Mouse (Mus musculus) MEL (cell line): ENCODE results near the gene S100a5. TPM values are rescaled to one million over a fixed set of nuclear protein-coding genes. Genes with fewer than 3 reads are reported as not detected.

ENCODE experiments used
- DNase-seq: peaks from one replicate; pipeline ENCODE4 v3.0.0; 2011; ENCODE audit warnings: low read depth, low spot score
- H3K27ac ChIP-seq: 2 replicates; pipeline ENCODE4 v1.5.1; 2012; ENCODE audit warnings: low read depth, mild to moderate bottlenecking, control low read depth, low read length, moderate library complexity; ENCODE audit not compliant: control insufficient read depth
- H3K27me3 ChIP-seq, 2 experiments: fragments of 150-350 bp in 1 of 2; sonication (generic) in 1 of 2; 2 replicates each; pipeline ENCODE4 v1.6.1; 2012; ENCODE audit warnings: low read length in 2 of 2, mild to moderate bottlenecking in 2 of 2, improper control_type of control experiment in 1 of 2, moderate library complexity in 1 of 2; ENCODE audit not compliant: insufficient read depth in 2 of 2, control insufficient read depth in 1 of 2
- H3K36me3 ChIP-seq, 2 experiments: 2 replicates each; pipeline ENCODE4 v1.6.1; 2012 to 2014; ENCODE audit warnings: low read length in 2 of 2, improper control_type of control experiment in 1 of 2, inconsistent platforms in 1 of 2, mild to moderate bottlenecking in 1 of 2; ENCODE audit not compliant: insufficient read depth in 2 of 2, control insufficient read depth in 1 of 2
- H3K4me1 ChIP-seq, 2 experiments: fragments of 150-350 bp in 1 of 2; sonication (generic) in 1 of 2; 2 replicates each; pipeline ENCODE4 v1.6.1; 2012; ENCODE audit warnings: low read length in 2 of 2, improper control_type of control experiment in 1 of 2, mild to moderate bottlenecking in 1 of 2; ENCODE audit not compliant: insufficient read depth in 2 of 2, control insufficient read depth in 1 of 2
- H3K4me3 ChIP-seq, 2 experiments: fragments of 150-350 bp in 1 of 2; sonication (generic) in 1 of 2; 2 replicates each; pipeline ENCODE4 v1.5.1; 2012; ENCODE audit warnings: low read depth in 2 of 2, low read length in 2 of 2, mild to moderate bottlenecking in 2 of 2, moderate library complexity in 2 of 2, control low read depth in 1 of 2, improper control_type of control experiment in 1 of 2; ENCODE audit not compliant: control insufficient read depth in 1 of 2, insufficient read depth in 1 of 2
- H3K79me2 ChIP-seq: 2 replicates; pipeline ENCODE4 v1.6.1; 2012; ENCODE audit warnings: mild to moderate bottlenecking, low read length, moderate library complexity; ENCODE audit not compliant: control insufficient read depth, poor library complexity, insufficient read depth
- H3K9ac ChIP-seq: 2 replicates; pipeline ENCODE4 v1.6.1; 2012; ENCODE audit warnings: low read depth, mild to moderate bottlenecking, control low read depth, low read length, moderate library complexity; ENCODE audit not compliant: control insufficient read depth, poor library complexity, severe bottlenecking
- H3K9me3 ChIP-seq: fragments of 150-350 bp; sonication (generic); replicated peaks from 2 replicates; pipeline ENCODE4 v1.6.1; 2012; ENCODE audit warnings: mild to moderate bottlenecking, low read length, improper control_type of control experiment, moderate library complexity; ENCODE audit not compliant: insufficient read depth
- CHD1 ChIP-seq: IDR thresholded peaks from 2 replicates; pipeline ENCODE4 v1.6.1; 2012; ENCODE audit warnings: low read depth, mild to moderate bottlenecking, inconsistent platforms, low read length, improper control_type of control experiment
- CHD2 ChIP-seq: IDR thresholded peaks from 2 replicates; pipeline ENCODE4 v1.6.1; 2011; ENCODE audit warnings: low read length, improper control_type of control experiment
- EP300 ChIP-seq, 2 experiments: IDR thresholded peaks; 2 replicates each; pipeline ENCODE4 v1.6.1; 2011; ENCODE audit warnings: improper control_type of control experiment in 2 of 2, low read length in 2 of 2, low read depth in 1 of 2, mild to moderate bottlenecking in 1 of 2
- HCFC1 ChIP-seq: IDR thresholded peaks from 2 replicates; pipeline ENCODE4 v1.6.1; 2012; ENCODE audit warnings: low read depth, mild to moderate bottlenecking, inconsistent platforms, low read length, improper control_type of control experiment, moderate library complexity
- JUND ChIP-seq: IDR thresholded peaks from 2 replicates; pipeline ENCODE4 v1.6.1; 2011; ENCODE audit warnings: low read depth, mild to moderate bottlenecking, improper control_type of control experiment, low read length
- KAT2A ChIP-seq: conservative IDR thresholded peaks from 2 replicates; pipeline ENCODE4 v1.6.1; 2012; ENCODE audit warnings: low read depth, low read length, improper control_type of control experiment, inconsistent platforms
- MAZ ChIP-seq: IDR thresholded peaks from 2 replicates; pipeline ENCODE4 v1.6.1; 2012; ENCODE audit warnings: low read depth, mild to moderate bottlenecking, inconsistent platforms, low read length, improper control_type of control experiment
- MYB ChIP-seq: IDR thresholded peaks from 2 replicates; pipeline ENCODE4 v1.6.1; 2011; ENCODE audit warnings: mild to moderate bottlenecking, low read depth, low read length, improper control_type of control experiment
- MYC ChIP-seq: IDR thresholded peaks from 2 replicates; pipeline ENCODE4 v1.6.1; 2011; ENCODE audit warnings: low read depth, mild to moderate bottlenecking, low read length, improper control_type of control experiment, moderate library complexity
- POLR2A ChIP-seq, 2 experiments: IDR thresholded peaks; 2 replicates each; pipeline ENCODE4 v1.6.1; 2011 to 2012; ENCODE audit warnings: low read length in 2 of 2, mild to moderate bottlenecking in 2 of 2, control low read depth in 1 of 2, improper control_type of control experiment in 1 of 2, low read depth in 1 of 2, moderate library complexity in 1 of 2; ENCODE audit not compliant: control insufficient read depth in 1 of 2, insufficient read depth in 1 of 2, poor library complexity in 1 of 2
- POLR2AphosphoS2 ChIP-seq: IDR thresholded peaks from 2 replicates; pipeline ENCODE4 v1.6.1; 2011; ENCODE audit warnings: low read length, improper control_type of control experiment
- RCOR1 ChIP-seq: IDR thresholded peaks from 2 replicates; pipeline ENCODE4 v1.6.1; 2012; ENCODE audit warnings: low read depth, mild to moderate bottlenecking, inconsistent platforms, low read length, improper control_type of control experiment
- SIN3A ChIP-seq: IDR thresholded peaks from 2 replicates; pipeline ENCODE4 v1.6.1; 2012; ENCODE audit warnings: low read length, improper control_type of control experiment, inconsistent platforms
- TAL1 ChIP-seq: IDR thresholded peaks from 2 replicates; pipeline ENCODE4 v1.6.1; 2012; ENCODE audit warnings: mild to moderate bottlenecking, inconsistent platforms, low read length, moderate library complexity, mixed read lengths
- UBTF ChIP-seq: IDR thresholded peaks from 2 replicates; pipeline ENCODE4 v1.6.1; 2012; ENCODE audit warnings: low read depth, mild to moderate bottlenecking, inconsistent platforms, low read length, improper control_type of control experiment, moderate library complexity, borderline replicate concordance; ENCODE audit not compliant: insufficient read depth
- USF1 ChIP-seq: IDR thresholded peaks from 2 replicates; pipeline ENCODE4 v1.6.1; 2014; ENCODE audit warnings: low read depth, mild to moderate bottlenecking, inconsistent platforms, low read length, improper control_type of control experiment, moderate library complexity
- USF2 ChIP-seq, 2 experiments: IDR thresholded peaks; 2 replicates each; pipeline ENCODE4 v1.6.1; 2011 to 2012; ENCODE audit warnings: improper control_type of control experiment in 2 of 2, low read length in 2 of 2, borderline replicate concordance in 1 of 2, inconsistent platforms in 1 of 2, low read depth in 1 of 2, mild to moderate bottlenecking in 1 of 2; ENCODE audit not compliant: insufficient read depth in 1 of 2
- ZC3H11A ChIP-seq: IDR thresholded peaks from 2 replicates; pipeline ENCODE4 v1.6.1; 2012; ENCODE audit warnings: low read depth, mild to moderate bottlenecking, inconsistent platforms, low read length, improper control_type of control experiment
- ZKSCAN1 ChIP-seq: IDR thresholded peaks from 2 replicates; pipeline ENCODE4 v1.6.1; 2012; ENCODE audit warnings: low read depth, mild to moderate bottlenecking, inconsistent platforms, low read length, improper control_type of control experiment, moderate library complexity
- ZMIZ1 ChIP-seq: IDR thresholded peaks from 2 replicates; pipeline ENCODE4 v1.6.1; 2012; ENCODE audit warnings: low read depth, mild to moderate bottlenecking, inconsistent platforms, low read length, improper control_type of control experiment, moderate library complexity
- polyA plus RNA-seq, 2 experiments: library from polyadenylated mRNA; stranded (reverse) in 1 of 2; unstranded in 1 of 2; fragments of >175 nt in 1 of 2; fragments of >200 nt in 1 of 2; gene quantifications; 2 replicates each; pipeline versions ENCODE4 v1.2.1 to v1.2.4; 2012; ENCODE audit warnings: low replicate concordance in 2 of 2, low read depth in 1 of 2; ENCODE audit not compliant: insufficient read length in 2 of 2, insufficient read depth in 1 of 2, missing spikeins in 1 of 2
- total RNA-seq: library from RNA; depleted of rRNA; stranded (reverse); fragments of 300-350 nt; gene quantifications from 2 replicates; pipeline ENCODE4 v1.2.3, GENCODE M21; 2012; rRNA removed

Gene S100a5
- not detected in 2 replicates for total RNA-seq
- not detected for polyA plus RNA-seq

DNA sequence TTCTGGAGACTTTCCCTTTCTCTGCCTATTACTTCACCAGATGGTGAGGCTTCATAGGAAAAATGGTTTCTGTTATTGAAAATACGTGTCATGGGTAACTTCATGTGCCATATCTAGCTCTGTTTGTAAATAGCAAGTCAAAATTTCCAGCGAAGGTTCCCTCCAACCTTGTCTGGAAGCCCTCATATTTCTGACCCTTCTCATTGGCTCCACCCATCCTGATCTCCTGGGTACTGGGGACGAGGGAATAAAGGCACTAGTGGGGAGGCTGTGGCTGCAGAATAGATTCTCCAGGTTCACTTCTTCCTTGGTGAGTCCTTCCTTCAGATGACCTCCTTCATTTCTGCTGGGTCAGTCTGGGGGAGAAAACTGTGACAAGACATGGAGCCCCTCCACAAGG lies at the start of gene S100a5:
TSS of gene S100a5 (plus strand) at position 301 of the 400 bp plus-strand sequence.
- H3K4me1 ChIP-seq: peaks cover 8 to 37% of the 10 kb centered on the region in 2 experiments
- no peak for TF ChIP-seq MYB

DNA sequence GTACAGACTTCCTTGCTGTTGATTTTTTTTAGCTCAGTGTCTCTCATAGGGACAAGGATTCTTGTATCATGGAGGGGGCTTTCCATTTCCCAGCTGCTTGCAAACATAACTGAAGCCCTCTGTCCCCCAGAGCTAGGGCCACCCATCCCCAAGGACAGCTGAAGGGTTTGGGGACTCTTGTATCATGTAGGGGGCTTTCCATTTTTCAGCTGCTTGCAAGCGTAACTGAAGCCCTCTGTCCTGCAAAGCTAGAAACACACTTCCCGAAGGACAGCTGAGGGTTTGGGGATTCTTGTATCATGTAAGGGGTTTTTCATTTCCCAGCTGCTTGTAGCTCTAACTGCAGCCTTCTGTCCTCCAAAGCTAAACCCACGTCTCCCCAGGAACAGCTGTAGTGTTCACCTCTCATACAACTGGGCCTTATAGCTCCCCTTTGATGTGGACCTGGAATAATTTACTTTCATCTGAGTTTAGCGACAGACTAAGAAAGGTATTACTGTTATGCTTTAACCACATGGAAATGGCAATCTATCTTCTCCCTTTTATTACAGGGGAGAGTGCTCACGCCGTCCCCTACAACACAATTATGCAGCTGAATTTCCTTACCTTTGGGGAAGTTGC lies 48.2 kb upstream of the S100a5 start, which contains the start of gene S100a3:
TSS of gene S100a3 (plus strand) at position 571 of the 621 bp plus-strand sequence.
- H3K4me1 ChIP-seq: no peaks in the 10 kb centered on the region
- peaks cover 22 to 43% of the 10 kb centered on the region in 2 experiments for H3K27me3 ChIP-seq
- no peak for DNase-seq
- H3K79me2 ChIP-seq: no peaks in the 10 kb centered on the region
- H3K9ac ChIP-seq: no peak within 1 kb of the TSS
- H3K27ac ChIP-seq: no peak within 1 kb of the TSS
- H3K4me3 ChIP-seq: no peak within 1 kb of the TSS
- no peak for TF ChIP-seq POLR2A (IDR thresholded peaks at IDR 0.05; ENCODE audit: control insufficient read depth in 1 of 2, insufficient read depth in 1 of 2, low read depth in 1 of 2, low read length in 2 of 2, poor library complexity in 1 of 2)
- TF ChIP-seq MYC: no peak
- no peak for TF ChIP-seq KAT2A
- no peak for TF ChIP-seq POLR2AphosphoS2
- TF ChIP-seq TAL1: no peak
- TF ChIP-seq USF2 (IDR thresholded peaks at IDR 0.05; ENCODE audit: borderline replicate concordance in 1 of 2, insufficient read depth in 1 of 2, low read depth in 1 of 2, low read length in 2 of 2): no peak
- no peak for TF ChIP-seq MAZ
- no peak for TF ChIP-seq RCOR1
- no peak for TF ChIP-seq CHD1
- no peak for TF ChIP-seq JUND
- TF ChIP-seq HCFC1: no peak
- no peak for TF ChIP-seq ZC3H11A
- no peak for TF ChIP-seq ZKSCAN1
- TF ChIP-seq SIN3A: no peak
- no peak for TF ChIP-seq USF1
- no peak for TF ChIP-seq EP300 (IDR thresholded peaks at IDR 0.05; ENCODE audit: low read depth in 1 of 2, low read length in 2 of 2)
- TF ChIP-seq UBTF: no peak
- no peak for TF ChIP-seq ZMIZ1
- TF ChIP-seq CHD2: no peak
- TF ChIP-seq, all 39 proteins: peak for 0
- H3K9me3 ChIP-seq: no peaks in the 10 kb centered on the region
- no peaks in the 10 kb centered on the region for H3K36me3 ChIP-seq

More for the DNA sequence above, at the start of gene S100a5:
- Histone ChIP-seq H3K27ac (no peak within 1 kb of the TSS), H3K27me3 (no peaks in the 10 kb centered on the region), H3K36me3 (peaks cover 0 to 26% of the 10 kb centered on the region in 2 experiments; a peak in 2 of 4 replicates), H3K9ac (no peak within 1 kb of the TSS), H3K4me3 (no peak within 1 kb of the TSS), H3K79me2 (no peaks in the 10 kb centered on the region), H3K9me3 (no peaks in the 10 kb centered on the region)
- no peak for DNase-seq
